Mouse (Mus musculus) testis, adult 10 weeks (tissue): ENCODE data around the gene Zfp592. TPM values are rescaled to one million over a fixed set of nuclear protein-coding genes. Genes with fewer than 3 reads are reported as not detected.

ENCODE experiments used
- polyA plus RNA-seq: library from polyadenylated mRNA; stranded (reverse); fragments of 350-450 nt; fragmentation: Illumina TruSeq; extraction: RNeasy Lipid Tissue Mini Kit (QIAGEN cat#74804); gene quantifications from one replicate; pipeline ENCODE4 v1.2.3, GENCODE M21; 2014; ENCODE audit warnings: low read depth, low replicate concordance

Gene Zfp592
- 6.3 TPM for polyA plus RNA-seq

GRCm38 (mm10) chr7:80992980-80993833 is at the start of gene Zfp592:
Gene Zfp592 (plus strand): TSS chr7:80993681.

GRCm38 (mm10) chr7:80947445-80948350 is 45.8 kb upstream of the Zfp592 start, which contains the start of gene Sec11a:
Gene Sec11a (minus strand): TSS chr7:80947780.

DNA sequence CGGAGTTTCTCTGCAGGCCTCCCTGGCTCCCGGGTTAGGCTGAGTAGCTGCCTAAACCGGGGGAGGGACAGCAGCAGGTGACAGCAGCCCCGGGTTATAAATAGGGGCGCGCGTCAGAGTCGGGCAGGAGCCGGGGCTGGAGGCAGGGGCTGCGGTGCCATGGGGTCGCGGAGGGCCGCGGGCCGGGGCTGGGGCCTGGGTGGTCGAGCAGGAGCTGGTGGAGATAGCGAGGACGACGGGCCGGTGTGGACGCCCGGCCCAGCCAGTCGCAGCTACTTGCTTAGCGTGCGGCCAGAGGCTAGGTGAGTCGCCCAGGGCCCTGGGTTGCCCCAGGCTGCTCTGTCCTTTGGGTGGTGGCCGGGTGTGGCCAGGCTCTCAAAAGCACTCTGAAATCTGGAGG is 64.0 kb downstream of the Zfp592 start, which contains the start of gene Alpk3:
Gene Alpk3 (plus strand): TSS at position 130 of the 400 bp plus-strand sequence.

Other genes starting within 250 kb of the Zfp592 start
- 51.5 TPM for gene Iqgap1, start 167.7 kb upstream of the Zfp592 start, polyA plus RNA-seq
- gene Zscan2, start 132.8 kb upstream of the Zfp592 start, polyA plus RNA-seq, result 14.1 TPM
- gene Wdr73, start 92.4 kb upstream of the Zfp592 start, polyA plus RNA-seq, result 15.9 TPM
- 2.9 TPM for gene Nmb, start 88.6 kb upstream of the Zfp592 start, polyA plus RNA-seq
- 74.2 TPM for gene Sec11a, start 45.9 kb upstream of the Zfp592 start, polyA plus RNA-seq
- 0.04 TPM for gene Alpk3, start 63.9 kb downstream of the Zfp592 start, polyA plus RNA-seq
- 0.07 TPM for gene Slc28a1, start 121.1 kb downstream of the Zfp592 start, polyA plus RNA-seq
- gene Pde8a, start 219.9 kb downstream of the Zfp592 start, polyA plus RNA-seq, result 348 TPM